Mouse (Mus musculus): ENCODE data around the gene Ifi213. TPM values are rescaled to one million over a fixed set of nuclear protein-coding genes. Genes with fewer than 3 reads are reported as not detected.
"Not testable (repeated sequence)": the region's sequence is repeated elsewhere in the genome, so short reads cannot be mapped to it uniquely, and the experiment has no call there.

Gene Ifi213
- polyA plus RNA-seq (2012; rRNA removed) = 0.14 and 0.15 TPM in 2 replicates

GRCm38 (mm10) chr1:173598838-173599494, at the start of gene Ifi213:
Gene Ifi213, minus strand, starts transcription at chr1:173599274.
- 82% methylated on average over 3 of the region's 3 CpGs for WGBS
- DNase-seq; H3K27ac ChIP-seq (ENCODE audit: insufficient read depth, low read length): not testable (repeated sequence)

GRCm38 (mm10) chr1:173645393-173645792, 46.3 kb upstream of the Ifi213 start:
- Histone ChIP-seq H3K27me3 (ENCODE audit: control insufficient read depth, insufficient read depth, low read length) (no peaks in the 10 kb centered on the region), H3K27ac (ENCODE audit: insufficient read depth, low read length) (no peak overlapping the region), H3K4me1 (ENCODE audit: control insufficient read depth, insufficient read depth, low read length) (no peaks in the 10 kb centered on the region), H3K4me3 (replicated peaks; ENCODE audit: insufficient read depth, low read depth, low read length) (no peak overlapping the region)
- 71% methylated on average over 2 of the region's 2 CpGs for WGBS
- TF ChIP-seq CTCF (IDR thresholded peaks at IDR 0.05; ENCODE audit: borderline replicate concordance, insufficient read depth, low read depth, low read length) (no peak), POLR2A (IDR thresholded peaks at IDR 0.05; ENCODE audit: borderline replicate concordance, insufficient read depth, low read length) (no peak)
- no peak for DNase-seq

More at GRCm38 (mm10) chr1:173598838-173599494, at the start of gene Ifi213:
- not testable (repeated sequence) for H3K4me3 ChIP-seq (replicated peaks; ENCODE audit: insufficient read depth, low read depth, low read length); H3K4me1 ChIP-seq (ENCODE audit: control insufficient read depth, insufficient read depth, low read length); H3K27me3 ChIP-seq (ENCODE audit: control insufficient read depth, insufficient read depth, low read length)

GRCm38 (mm10) chr1:173633969-173634645, 35.0 kb upstream of the Ifi213 start:
- TF ChIP-seq POLR2A (IDR thresholded peaks at IDR 0.05; ENCODE audit: borderline replicate concordance, insufficient read depth, low read length) (no peak), CTCF (IDR thresholded peaks at IDR 0.05; ENCODE audit: borderline replicate concordance, insufficient read depth, low read depth, low read length) (no peak)
- no peak overlapping the region for H3K4me3 ChIP-seq (replicated peaks; ENCODE audit: insufficient read depth, low read depth, low read length)
- H3K4me1 ChIP-seq (ENCODE audit: control insufficient read depth, insufficient read depth, low read length) = no peaks in the 10 kb centered on the region
- H3K27me3 ChIP-seq (ENCODE audit: control insufficient read depth, insufficient read depth, low read length) = no peaks in the 10 kb centered on the region
- DNase-seq = no peak
- H3K27ac ChIP-seq (ENCODE audit: insufficient read depth, low read length) = no peak overlapping the region
- WGBS = 88% methylated on average over 5 of the region's 5 CpGs

- WGBS = 86% methylated on average over 2 of the region's 2 CpGs
- not testable (repeated sequence) for H3K4me1 ChIP-seq (ENCODE audit: control insufficient read depth, insufficient read depth, low read length); H3K27me3 ChIP-seq (ENCODE audit: control insufficient read depth, insufficient read depth, low read length); H3K4me3 ChIP-seq (replicated peaks; ENCODE audit: insufficient read depth, low read depth, low read length); H3K27ac ChIP-seq (ENCODE audit: insufficient read depth, low read length); DNase-seq
These were observed 31.5 kb upstream of the Ifi213 start, which contains the start of gene Ifi209 for GRCm38 (mm10) chr1:173630622-173631021. Gene Ifi209, plus strand, starts transcription at chr1:173630917.

- TF ChIP-seq CTCF (IDR thresholded peaks at IDR 0.05; ENCODE audit: borderline replicate concordance, insufficient read depth, low read depth, low read length) = no peak
- no peak for TF ChIP-seq POLR2A (IDR thresholded peaks at IDR 0.05; ENCODE audit: borderline replicate concordance, insufficient read depth, low read length)
- H3K4me3 ChIP-seq (replicated peaks; ENCODE audit: insufficient read depth, low read depth, low read length) = no peak overlapping the region
- H3K27ac ChIP-seq (ENCODE audit: insufficient read depth, low read length) = no peak overlapping the region
- H3K4me1 ChIP-seq (ENCODE audit: control insufficient read depth, insufficient read depth, low read length) = no peaks in the 10 kb centered on the region
- H3K27me3 ChIP-seq (ENCODE audit: control insufficient read depth, insufficient read depth, low read length) = no peaks in the 10 kb centered on the region
- DNase-seq = no peak
- 82% methylated on average over 2 of the region's 2 CpGs for WGBS
These were observed 27.6 kb upstream of the Ifi213 start for GRCm38 (mm10) chr1:173626686-173627085.

GRCm38 (mm10) chr1:173624052-173624451, 25.0 kb upstream of the Ifi213 start:
- H3K27me3 ChIP-seq (ENCODE audit: control insufficient read depth, insufficient read depth, low read length) = no peaks in the 10 kb centered on the region
- no peak overlapping the region for H3K27ac ChIP-seq (ENCODE audit: insufficient read depth, low read length)
- TF ChIP-seq POLR2A (IDR thresholded peaks at IDR 0.05; ENCODE audit: borderline replicate concordance, insufficient read depth, low read length) = no peak
- TF ChIP-seq CTCF (IDR thresholded peaks at IDR 0.05; ENCODE audit: borderline replicate concordance, insufficient read depth, low read depth, low read length) = no peak
- no peak overlapping the region for H3K4me3 ChIP-seq (replicated peaks; ENCODE audit: insufficient read depth, low read depth, low read length)
- no peak for DNase-seq
- H3K4me1 ChIP-seq (ENCODE audit: control insufficient read depth, insufficient read depth, low read length) = no peaks in the 10 kb centered on the region
- 88% methylated on average over 2 of the region's 2 CpGs for WGBS

GRCm38 (mm10) chr1:173622216-173622615, 23.1 kb upstream of the Ifi213 start:
- WGBS = 82% methylated on average over 2 of the region's 2 CpGs
- not testable (repeated sequence) for H3K27ac ChIP-seq (ENCODE audit: insufficient read depth, low read length); H3K4me3 ChIP-seq (replicated peaks; ENCODE audit: insufficient read depth, low read depth, low read length); H3K4me1 ChIP-seq (ENCODE audit: control insufficient read depth, insufficient read depth, low read length); H3K27me3 ChIP-seq (ENCODE audit: control insufficient read depth, insufficient read depth, low read length); DNase-seq

GRCm38 (mm10) chr1:173610291-173610690, 11.2 kb upstream of the Ifi213 start:
- not testable (repeated sequence) for H3K4me3 ChIP-seq (replicated peaks; ENCODE audit: insufficient read depth, low read depth, low read length); H3K27ac ChIP-seq (ENCODE audit: insufficient read depth, low read length); DNase-seq; H3K4me1 ChIP-seq (ENCODE audit: control insufficient read depth, insufficient read depth, low read length); H3K27me3 ChIP-seq (ENCODE audit: control insufficient read depth, insufficient read depth, low read length)
- WGBS = 17% methylated on average over 3 of the region's 3 CpGs

- H3K27ac ChIP-seq (ENCODE audit: insufficient read depth, low read length); H3K4me1 ChIP-seq (ENCODE audit: control insufficient read depth, insufficient read depth, low read length); H3K27me3 ChIP-seq (ENCODE audit: control insufficient read depth, insufficient read depth, low read length); H3K4me3 ChIP-seq (replicated peaks; ENCODE audit: insufficient read depth, low read depth, low read length); DNase-seq: not testable (repeated sequence)
- WGBS = 83% methylated on average over 2 of the region's 2 CpGs
These were observed 9.4 kb downstream of the Ifi213 start for GRCm38 (mm10) chr1:173589698-173590097.

Data from cerebellum, adult 2 months (tissue).